Mouse (Mus musculus): ENCODE results near the gene Zfp53. TPM values are rescaled to one million over a fixed set of nuclear protein-coding genes. Genes with fewer than 3 reads are reported as not detected.
"Not testable (repeated sequence)": the region's sequence is repeated elsewhere in the genome, so short reads cannot be mapped to it uniquely, and the experiment has no call there.

Gene Zfp53
- 5.6 and 5.9 TPM in 2 replicates for polyA plus RNA-seq (2016; fragmentation: Nextera tagmentation; extraction: Ambion mirVana)

GRCm38 (mm10) chr17:21488760-21489499 is at the start of gene Zfp53:
Zfp53 (plus strand) TSS chr17:21488998.
- WGBS = 1% methylated on average over 34 of the region's 34 CpGs
- peak; percentile 100 for ATAC-seq (ENCODE audit: insufficient number of reproducible peaks, low FRiP score)
- peak within 1 kb of the TSS; percentile 71; the same call in 1 of the 2 replicates for H3K27ac ChIP-seq (ENCODE audit: poor library complexity, severe bottlenecking)
- peak within 1 kb of the TSS; percentile 88 for H3K4me3 ChIP-seq
- H3K4me1 ChIP-seq (replicated peaks) = 0 out of 2 replicates have a peak, but pooled peaks cover 6% of the 10 kb centered on the region
- peaks cover 5% of the 10 kb centered on the region; the same call in 1 of the 2 replicates for H3K36me3 ChIP-seq
- H3K9ac ChIP-seq = peak within 1 kb of the TSS; percentile 85
- H3K27me3 ChIP-seq (replicated peaks) = no peaks in the 10 kb centered on the region
- peak within 1 kb of the TSS; percentile 73 for H3K4me2 ChIP-seq
- no peaks in the 10 kb centered on the region for H3K9me3 ChIP-seq (replicated peaks)

- Histone ChIP-seq H3K4me2 (peak overlapping the region; percentile 74), H3K4me3 (peak overlapping the region; percentile 71), H3K9me3 (replicated peaks) (no peaks in the 10 kb centered on the region), H3K4me1 (replicated peaks) (peaks cover 5% of the 10 kb centered on the region), H3K36me3 (peaks cover 5% of the 10 kb centered on the region; the same call in 1 of the 2 replicates), H3K9ac (peak overlapping the region; percentile 70), H3K27ac (ENCODE audit: poor library complexity, severe bottlenecking) (peak overlapping the region; percentile 78; the same call in 1 of the 2 replicates), H3K27me3 (replicated peaks) (no peaks in the 10 kb centered on the region)
- ATAC-seq (ENCODE audit: insufficient number of reproducible peaks, low FRiP score) = peak; percentile 79
- WGBS = 0% methylated on average over 3 of the region's 3 CpGs
These were observed 39.1 kb upstream of the Zfp53 start for GRCm38 (mm10) chr17:21449669-21450068.

DNA sequence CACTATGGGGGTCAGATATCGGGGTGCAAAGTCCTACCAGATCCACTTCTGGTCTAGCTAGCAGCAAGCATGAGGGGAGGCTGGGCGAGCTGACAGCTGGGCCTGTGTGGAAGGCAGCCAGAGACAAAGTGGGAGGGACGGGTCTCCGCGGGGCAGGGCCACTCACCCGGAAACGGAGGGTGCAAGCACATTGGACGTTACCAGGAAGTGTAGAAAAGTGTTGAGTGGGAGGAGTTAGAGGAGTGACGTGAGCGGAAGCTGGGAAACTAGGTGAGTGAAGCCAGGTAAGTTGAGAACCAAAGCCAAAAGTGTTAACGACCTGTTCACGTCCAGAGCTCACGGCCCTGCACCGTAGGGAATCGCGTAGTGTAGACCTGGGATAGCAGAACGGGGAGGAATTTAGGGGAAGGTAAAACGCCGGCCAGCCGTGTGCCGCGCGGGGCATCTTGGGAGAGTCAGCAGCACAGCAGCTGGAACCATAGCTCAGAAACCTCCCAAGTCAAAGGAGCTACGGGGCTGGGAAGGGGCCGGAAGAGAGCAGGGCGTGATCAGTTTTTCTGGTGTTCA is 38.6 kb upstream of the Zfp53 start, which contains the start of gene Zfp51:
TSS of gene Zfp51 (plus strand) at position 237 of the 567 bp plus-strand sequence.
- WGBS = under 1% methylated on average over 26 of the region's 26 CpGs
- no peaks in the 10 kb centered on the region for H3K27me3 ChIP-seq (replicated peaks)
- H3K4me2 ChIP-seq = peak within 1 kb of the TSS; percentile 74
- H3K4me1 ChIP-seq (replicated peaks) = peaks cover 5% of the 10 kb centered on the region
- no peaks in the 10 kb centered on the region for H3K9me3 ChIP-seq (replicated peaks)
- peak within 1 kb of the TSS; percentile 70 for H3K9ac ChIP-seq
- peaks cover 5% of the 10 kb centered on the region; the same call in 1 of the 2 replicates for H3K36me3 ChIP-seq
- H3K27ac ChIP-seq (ENCODE audit: poor library complexity, severe bottlenecking) = peak within 1 kb of the TSS; percentile 78
- ATAC-seq (ENCODE audit: insufficient number of reproducible peaks, low FRiP score) = peak; percentile 100
- peak within 1 kb of the TSS; percentile 71 for H3K4me3 ChIP-seq

- WGBS = 91% methylated on average over 5 of the region's 5 CpGs
These were observed 25.2 kb upstream of the Zfp53 start for GRCm38 (mm10) chr17:21463550-21463949.

DNA sequence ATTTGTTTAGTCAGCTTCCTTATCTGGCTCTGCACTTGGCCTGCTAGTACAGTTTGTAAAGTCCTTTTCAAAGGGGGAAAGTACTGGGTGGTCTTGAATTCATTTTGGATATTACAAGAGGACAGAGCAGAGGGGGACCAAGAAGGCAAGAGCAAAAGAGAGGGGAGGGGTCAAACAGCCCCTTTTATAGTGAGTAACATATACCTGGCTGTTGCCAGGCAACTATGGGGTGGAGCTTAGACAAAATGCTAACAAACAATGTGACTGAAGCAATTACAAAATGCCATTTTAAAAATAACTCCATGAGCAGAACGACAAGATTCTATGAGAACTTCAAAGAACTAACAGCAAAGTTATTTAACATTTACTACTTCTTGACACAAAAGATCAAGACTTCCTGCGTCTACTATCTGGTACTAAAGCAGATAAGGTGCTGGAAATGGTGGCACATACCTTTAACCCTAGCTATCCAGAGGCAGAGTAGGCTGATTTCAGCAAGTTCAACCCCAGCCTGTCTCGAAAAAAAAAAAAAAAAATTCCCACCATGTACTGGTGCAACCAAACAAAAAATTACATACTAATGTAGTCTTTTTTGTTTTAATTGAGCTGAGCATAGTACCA is 16.7 kb upstream of the Zfp53 start:
- 27% methylated on average over 3 of the region's 3 CpGs for WGBS
- H3K9ac ChIP-seq = no peak overlapping the region
- H3K4me2 ChIP-seq = no peak overlapping the region
- no peak overlapping the region for H3K27ac ChIP-seq (ENCODE audit: poor library complexity, severe bottlenecking)
- H3K4me3 ChIP-seq = no peak overlapping the region
- H3K9me3 ChIP-seq (replicated peaks) = no peaks in the 10 kb centered on the region
- no peak for ATAC-seq (ENCODE audit: insufficient number of reproducible peaks, low FRiP score)
- no peaks in the 10 kb centered on the region for H3K36me3 ChIP-seq
- peaks cover 10% of the 10 kb centered on the region for H3K4me1 ChIP-seq (replicated peaks)
- no peaks in the 10 kb centered on the region for H3K27me3 ChIP-seq (replicated peaks)

More at GRCm38 (mm10) chr17:21463550-21463949, 25.2 kb upstream of the Zfp53 start:
- Histone ChIP-seq H3K27me3 (replicated peaks) (no peaks in the 10 kb centered on the region), H3K9me3 (replicated peaks) (no peaks in the 10 kb centered on the region), H3K4me1 (replicated peaks) (no peaks in the 10 kb centered on the region), H3K4me2 (no peak overlapping the region), H3K36me3 (peaks cover 32% of the 10 kb centered on the region), H3K27ac (ENCODE audit: poor library complexity, severe bottlenecking) (no peak overlapping the region), H3K4me3 (no peak overlapping the region), H3K9ac (no peak overlapping the region)
- no peak for ATAC-seq (ENCODE audit: insufficient number of reproducible peaks, low FRiP score)

- no peak overlapping the region for H3K27ac ChIP-seq (ENCODE audit: poor library complexity, severe bottlenecking)
- H3K9me3 ChIP-seq (replicated peaks) = no peaks in the 10 kb centered on the region
- 21% methylated on average over 2 of the region's 2 CpGs for WGBS
- peaks cover 10% of the 10 kb centered on the region for H3K4me1 ChIP-seq (replicated peaks)
- no peaks in the 10 kb centered on the region for H3K36me3 ChIP-seq
- no peak overlapping the region for H3K4me3 ChIP-seq
- no peaks in the 10 kb centered on the region for H3K27me3 ChIP-seq (replicated peaks)
- no peak overlapping the region for H3K4me2 ChIP-seq
- H3K9ac ChIP-seq = no peak overlapping the region
- ATAC-seq (ENCODE audit: insufficient number of reproducible peaks, low FRiP score) = no peak
These were observed 16.0 kb upstream of the Zfp53 start for GRCm38 (mm10) chr17:21472653-21473307.

GRCm38 (mm10) chr17:21473362-21474190 is 15.2 kb upstream of the Zfp53 start:
- Histone ChIP-seq H3K9ac (no peak overlapping the region), H3K4me1 (replicated peaks) (peaks cover 10% of the 10 kb centered on the region), H3K36me3 (no peaks in the 10 kb centered on the region), H3K27ac (ENCODE audit: poor library complexity, severe bottlenecking) (no peak overlapping the region), H3K27me3 (replicated peaks) (no peaks in the 10 kb centered on the region), H3K4me3 (no peak overlapping the region), H3K4me2 (no peak overlapping the region), H3K9me3 (replicated peaks) (no peaks in the 10 kb centered on the region)
- peak; percentile 53; the same call in 1 of the 2 replicates for ATAC-seq (ENCODE audit: insufficient number of reproducible peaks, low FRiP score)
- 32% methylated on average over 14 of the region's 14 CpGs for WGBS

DNA sequence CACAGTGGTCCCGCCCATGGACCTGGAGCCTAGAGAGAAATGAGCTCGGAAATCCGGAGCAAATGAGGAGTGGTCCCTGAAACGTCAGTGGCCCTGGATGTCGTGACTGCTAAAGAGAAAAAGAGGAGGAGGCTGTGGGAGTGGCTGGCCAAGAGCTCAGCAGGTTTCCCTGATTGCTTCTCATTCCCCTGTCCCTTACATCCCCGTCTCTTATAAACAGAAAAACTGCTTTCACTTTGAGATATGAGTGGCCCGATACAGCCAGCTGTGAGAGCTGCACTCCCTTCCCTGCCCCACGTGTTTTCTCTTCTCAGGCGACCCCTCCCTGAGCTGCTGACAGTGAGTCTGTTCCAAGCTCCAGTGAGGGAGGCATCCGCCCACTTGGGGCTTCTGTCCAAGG is 14.1 kb upstream of the Zfp53 start:
- not testable (repeated sequence) for H3K9ac ChIP-seq; ATAC-seq (ENCODE audit: insufficient number of reproducible peaks, low FRiP score); H3K9me3 ChIP-seq (replicated peaks); H3K36me3 ChIP-seq; H3K27ac ChIP-seq (ENCODE audit: poor library complexity, severe bottlenecking); H3K27me3 ChIP-seq (replicated peaks)
- Histone ChIP-seq H3K4me2 (peak overlapping the region; percentile 56), H3K4me3 (peak overlapping the region; percentile 34), H3K4me1 (replicated peaks) (peaks cover 10% of the 10 kb centered on the region)
- WGBS = 5% methylated on average over 10 of the region's 10 CpGs

DNA sequence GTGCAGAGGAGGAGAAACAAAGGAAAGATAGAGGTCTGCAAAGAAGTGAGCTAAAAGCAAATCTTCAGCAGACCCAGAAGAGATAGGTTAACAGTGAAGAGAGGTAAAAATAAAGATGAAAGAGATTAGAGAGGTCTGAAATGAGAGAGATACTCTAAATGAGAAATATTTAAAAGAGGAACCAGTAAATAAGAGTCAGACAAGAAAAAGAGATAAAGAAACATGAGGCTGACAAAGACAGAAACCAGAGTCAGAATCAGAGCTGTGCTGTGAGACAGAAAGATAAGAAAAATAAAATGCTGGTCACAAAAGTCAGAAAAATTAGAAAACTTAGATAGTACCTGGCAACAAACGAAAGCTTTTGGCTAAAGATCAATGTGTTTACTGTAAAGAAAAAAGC is 13.5 kb upstream of the Zfp53 start:
- H3K9me3 ChIP-seq (replicated peaks); H3K27ac ChIP-seq (ENCODE audit: poor library complexity, severe bottlenecking); H3K4me2 ChIP-seq; ATAC-seq (ENCODE audit: insufficient number of reproducible peaks, low FRiP score); H3K27me3 ChIP-seq (replicated peaks); H3K4me3 ChIP-seq; H3K9ac ChIP-seq; H3K36me3 ChIP-seq: not testable (repeated sequence)
- H3K4me1 ChIP-seq (replicated peaks) = peaks cover 10% of the 10 kb centered on the region
- WGBS = 69% methylated on average over 1 of the region's 1 CpGs

DNA sequence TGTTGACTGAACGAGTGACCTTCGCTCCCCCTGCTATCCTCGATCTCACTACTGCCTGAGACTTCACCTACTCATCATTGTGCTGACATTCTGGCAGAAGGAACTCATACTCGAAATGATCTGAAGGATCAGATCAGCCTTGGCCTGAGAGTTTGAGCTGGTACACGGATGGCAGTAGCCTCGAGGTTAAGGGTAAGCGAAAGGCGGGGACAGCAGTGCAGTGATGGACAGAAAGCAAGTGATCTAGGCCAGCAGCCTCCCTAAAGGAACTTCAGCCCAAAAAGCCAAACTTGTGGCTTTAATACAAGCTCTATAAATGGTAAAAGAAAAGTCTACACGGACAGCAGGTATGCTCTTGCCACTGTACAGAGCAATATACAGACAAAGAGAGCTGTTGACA is 12.4 kb upstream of the Zfp53 start:
- H3K4me1 ChIP-seq (replicated peaks) = peaks cover 10% of the 10 kb centered on the region
- H3K9ac ChIP-seq; H3K36me3 ChIP-seq; H3K4me3 ChIP-seq; H3K27ac ChIP-seq (ENCODE audit: poor library complexity, severe bottlenecking); H3K4me2 ChIP-seq; ATAC-seq (ENCODE audit: insufficient number of reproducible peaks, low FRiP score); H3K9me3 ChIP-seq (replicated peaks); H3K27me3 ChIP-seq (replicated peaks): not testable (repeated sequence)
- WGBS = 78% methylated on average over 5 of the region's 9 CpGs

All from heart, embryonic 12.5 days (tissue).